Mouse (Mus musculus): ENCODE results near the gene Slc38a2.
A peak's percentile ranks its signal among the peaks of the same experiment; 100 is the strongest.

The Slc38a2 gene

GRCm38 (mm10) chr15:96695455-96696421, 3.8 kb downstream of the Slc38a2 start:
- DNase-seq, result peak in 1 of 2 experiments; percentile 62

- DNase-seq, result no peak
These were observed 4.5 kb downstream of the Slc38a2 start for GRCm38 (mm10) chr15:96694988-96695387.

GRCm38 (mm10) chr15:96693688-96694087, 5.8 kb downstream of the Slc38a2 start:
- peak in 1 of 2 experiments; percentile 32 for DNase-seq

GRCm38 (mm10) chr15:96692401-96692800, 7.1 kb downstream of the Slc38a2 start:
- no peak for DNase-seq

GRCm38 (mm10) chr15:96691381-96691780, 8.1 kb downstream of the Slc38a2 start:
- no peak for DNase-seq

- no peak for DNase-seq
These were observed 8.7 kb downstream of the Slc38a2 start for GRCm38 (mm10) chr15:96690829-96691228.

- no peak for DNase-seq
These were observed 9.6 kb downstream of the Slc38a2 start for GRCm38 (mm10) chr15:96689919-96690318.

GRCm38 (mm10) chr15:96688784-96689318, 10.7 kb downstream of the Slc38a2 start:
- peak in 1 of 2 experiments; percentile 48 for DNase-seq

GRCm38 (mm10) chr15:96688036-96688435, 11.5 kb downstream of the Slc38a2 start:
- DNase-seq, result peak; percentile 63 to 68

GRCm38 (mm10) chr15:96687366-96687765, 12.2 kb downstream of the Slc38a2 start:
- no peak for DNase-seq

GRCm38 (mm10) chr15:96686201-96687159, 13.1 kb downstream of the Slc38a2 start:
- no peak for DNase-seq

- no peak for DNase-seq
These were observed 14.3 kb downstream of the Slc38a2 start for GRCm38 (mm10) chr15:96685273-96685672.

GRCm38 (mm10) chr15:96684132-96684830, 15.2 kb downstream of the Slc38a2 start:
- DNase-seq, result peak in 1 of 2 experiments; percentile 34

GRCm38 (mm10) chr15:96678871-96679773, 20.4 kb downstream of the Slc38a2 start:
- no peak for DNase-seq

- peak; percentile 54 to 75 for DNase-seq
These were observed 23.0 kb downstream of the Slc38a2 start for GRCm38 (mm10) chr15:96676518-96676917.

- no peak for DNase-seq
These were observed 23.8 kb downstream of the Slc38a2 start for GRCm38 (mm10) chr15:96675744-96676143.

- no peak for DNase-seq
These were observed 24.5 kb downstream of the Slc38a2 start for GRCm38 (mm10) chr15:96675055-96675454.

- no peak for DNase-seq
These were observed 25.4 kb downstream of the Slc38a2 start for GRCm38 (mm10) chr15:96674089-96674488.

GRCm38 (mm10) chr15:96669721-96670120, 29.8 kb downstream of the Slc38a2 start:
- DNase-seq, result no peak

GRCm38 (mm10) chr15:96666663-96667062, 32.9 kb downstream of the Slc38a2 start:
- peak; percentile 70 to 79 for DNase-seq

- peak; percentile 60 to 81 for DNase-seq
These were observed 33.6 kb downstream of the Slc38a2 start for GRCm38 (mm10) chr15:96665889-96666288.
